Mouse (Mus musculus): ENCODE results near the gene Plekho2.

DNA sequence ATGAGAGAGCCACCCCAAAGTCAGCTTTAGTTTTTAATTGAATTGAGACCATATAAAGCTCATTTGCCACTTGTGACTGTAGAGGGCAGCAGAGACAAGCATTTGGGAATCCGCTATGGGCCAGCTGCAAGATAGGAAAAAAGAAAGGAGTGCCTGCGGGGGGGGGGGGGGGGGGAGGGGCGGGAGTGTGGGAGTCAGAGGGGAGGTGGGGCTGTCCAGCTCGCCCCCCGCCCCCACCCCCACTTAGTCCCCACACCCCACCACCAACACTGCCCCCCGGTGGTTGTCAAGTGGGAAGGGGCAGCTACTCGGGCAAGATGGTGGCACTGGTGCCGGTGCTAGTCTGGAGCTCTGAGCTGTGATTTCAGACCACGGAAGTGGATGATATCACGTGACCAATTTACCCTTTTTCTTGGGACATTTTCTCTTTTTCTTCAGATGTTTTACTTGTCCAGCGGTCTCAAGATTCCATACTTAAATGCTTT, 19.0 kb upstream of the Plekho2 start:
- no peak for TF ChIP-seq SRF (IDR thresholded peaks at IDR 0.05; ENCODE audit: control insufficient read depth, insufficient read length, low read depth)
- TF ChIP-seq POLR2A (IDR thresholded peaks at IDR 0.05; ENCODE audit: insufficient read length, low read depth): no peak
- TF ChIP-seq POLR2AphosphoS2 (IDR thresholded peaks at IDR 0.05; ENCODE audit: insufficient read length, low read depth): no peak
- TF ChIP-seq CEBPB (IDR thresholded peaks at IDR 0.05; ENCODE audit: insufficient read depth, poor library complexity, severe bottlenecking): no peak
- no peak for TF ChIP-seq MYOD1 (IDR thresholded peaks at IDR 0.05; ENCODE audit: control insufficient read depth in 1 of 3, insufficient read length in 2 of 3, low read depth in 2 of 3)
- TF ChIP-seq TCF12 (IDR thresholded peaks at IDR 0.05; ENCODE audit: insufficient read depth, poor library complexity, severe bottlenecking): no peak
- no peak for TF ChIP-seq E2F4 (IDR thresholded peaks at IDR 0.05; ENCODE audit: insufficient read depth)
- TF ChIP-seq REST (IDR thresholded peaks at IDR 0.05; ENCODE audit: insufficient read depth, insufficient read length): no peak
- peak; percentile 13 for TF ChIP-seq USF1 (IDR thresholded peaks at IDR 0.05; ENCODE audit: low read depth)
- no peak for TF ChIP-seq MYOG (IDR thresholded peaks at IDR 0.05; ENCODE audit: control insufficient read depth in 1 of 3, insufficient read depth in 1 of 3, insufficient read length in 2 of 3, low read depth in 2 of 3)
- TF ChIP-seq MAX (IDR thresholded peaks at IDR 0.05; ENCODE audit: low read depth): no peak
